8 mouse cellular contexts compared by ENCODE assay signal in the genomic region with DNA sequence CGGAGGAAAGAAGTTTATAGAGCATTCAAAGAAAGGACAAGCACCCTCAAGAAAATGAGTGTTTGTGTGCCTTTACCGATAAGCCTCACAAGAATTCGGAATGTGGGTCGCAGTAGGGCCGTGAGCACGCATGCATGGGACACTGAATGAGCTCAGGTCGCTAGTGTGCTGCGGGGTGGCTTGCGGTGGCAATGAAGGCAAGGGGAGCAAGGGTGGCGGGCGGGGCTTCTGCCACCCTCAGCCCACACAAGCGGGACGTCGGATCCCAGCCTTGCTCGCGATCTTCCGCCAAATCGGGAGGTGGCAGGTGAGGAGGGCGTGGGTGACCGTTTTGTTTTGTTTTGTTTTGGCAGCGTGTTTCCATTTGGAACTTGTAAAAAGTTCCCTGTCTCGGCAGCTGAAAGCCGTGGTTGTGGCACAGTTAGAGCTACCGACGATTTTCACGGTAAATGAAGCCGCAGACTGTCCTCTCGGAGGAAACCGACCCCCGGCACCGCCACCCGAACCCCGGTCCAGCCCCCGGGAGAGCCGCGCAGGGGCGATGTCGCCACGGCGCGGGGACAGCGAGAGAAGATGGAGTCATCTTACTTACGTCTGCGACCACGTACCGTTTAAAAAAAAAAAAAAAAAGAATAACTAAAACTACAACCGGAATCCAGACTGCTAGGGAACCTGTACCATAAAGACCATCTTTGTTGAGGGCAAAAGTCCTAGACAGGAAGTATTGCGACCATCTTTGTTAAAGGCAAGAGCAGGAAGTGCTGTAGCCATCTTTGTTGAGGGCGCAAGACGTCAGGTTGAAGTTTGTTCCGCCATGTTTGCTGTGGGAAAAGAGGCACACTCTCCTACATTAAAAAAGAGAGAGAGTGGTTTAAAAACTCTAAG. TPM values are rescaled to one million over a fixed set of nuclear protein-coding genes. Genes with fewer than 3 reads are reported as not detected.
A peak's percentile ranks its signal among the peaks of the same experiment; 100 is the strongest.
DNase-seq lines count a peak whose midpoint lies in the region; ATAC-seq and TF ChIP-seq lines count a peak whose summit lies in the region.

A gene (minus strand): TSS at position 741 of the 885 bp plus-strand sequence.

- peak within 1 kb of the TSS; percentile 95 for H3K27ac ChIP-seq in heart, embryonic 11.5 days (ENCODE audit: low read depth, low read length)
- peak within 1 kb of the TSS; percentile 94 for H3K27ac ChIP-seq in kidney, embryonic 16.5 days (ENCODE audit: low read length)
- H3K27ac ChIP-seq in liver, adult 2 months (replicated peaks; ENCODE audit: insufficient read depth, low read depth, low read length), result peak within 1 kb of the TSS; percentile 92
- H3K27ac ChIP-seq in stomach, embryonic 14.5 days (ENCODE audit: low read length), result peak within 1 kb of the TSS; percentile 94

- peak; percentile 82 for ATAC-seq in heart, embryonic 11.5 days (replicated peaks; ENCODE audit: insufficient number of reproducible peaks, low FRiP score, low TSS enrichment)
- ATAC-seq in kidney, embryonic 16.5 days (ENCODE audit: low FRiP score, low TSS enrichment), result peak; percentile 88
- peak; percentile 90 for ATAC-seq in stomach, embryonic 14.5 days (ENCODE audit: insufficient number of reproducible peaks, insufficient read depth, low FRiP score, low read depth)

- peak within 1 kb of the TSS; percentile 95 for H3K9ac ChIP-seq in heart, embryonic 11.5 days (ENCODE audit: low read depth, low read length)
- H3K9ac ChIP-seq in kidney, embryonic 16.5 days (replicated peaks; ENCODE audit: low read length), result peak within 1 kb of the TSS; percentile 88
- H3K9ac ChIP-seq in liver, adult 2 months (ENCODE audit: low read depth, low read length), result peak within 1 kb of the TSS; percentile 89
- peak within 1 kb of the TSS; percentile 66 for H3K9ac ChIP-seq in stomach, embryonic 14.5 days (replicated peaks; ENCODE audit: low read depth, low read length)

- peak; percentile 99 for DNase-seq in brain, embryonic 14.5 days (ENCODE audit: low read depth)
- DNase-seq in liver, adult 2 months (ENCODE audit: extremely low read depth, low read depth, low spot score), result peak; percentile 92
- peak; percentile 96 for DNase-seq in naive thymus-derived CD4-positive, alpha-beta T cell, adult 2 months (ENCODE audit: low read depth)

- TF ChIP-seq CTCF in C2C12 (IDR thresholded peaks at IDR 0.05; ENCODE audit: control insufficient read depth, insufficient read depth, insufficient read length), result no peak
- TF ChIP-seq CTCF in brain, embryonic 14.5 days (IDR thresholded peaks at IDR 0.05; ENCODE audit: borderline replicate concordance, extremely low read depth, insufficient read depth, insufficient read length), result no peak
- no peak for TF ChIP-seq CTCF in liver, adult 2 months (IDR thresholded peaks at IDR 0.05; ENCODE audit: low read depth, low read length)

- peak within 1 kb of the TSS; percentile 72 for H3K4me2 ChIP-seq in heart, embryonic 11.5 days
- H3K4me2 ChIP-seq in kidney, embryonic 16.5 days (replicated peaks; ENCODE audit: low read depth, low read length), result peak within 1 kb of the TSS; percentile 79
- H3K4me2 ChIP-seq in stomach, embryonic 14.5 days (replicated peaks; ENCODE audit: low read depth, low read length), result peak within 1 kb of the TSS; percentile 68

- H3K9me3 ChIP-seq in erythroblast, embryonic 14.5 days (ENCODE audit: control insufficient read depth, low read length), result no peaks in the 10 kb centered on the region
- no peaks in the 10 kb centered on the region for H3K9me3 ChIP-seq in heart, embryonic 11.5 days (replicated peaks; ENCODE audit: control insufficient read depth, low read length)
- H3K9me3 ChIP-seq in kidney, embryonic 16.5 days (ENCODE audit: low read length), result no peaks in the 10 kb centered on the region
- no peaks in the 10 kb centered on the region for H3K9me3 ChIP-seq in stomach, embryonic 14.5 days (ENCODE audit: control insufficient read depth, low read depth, low read length)

- H3K4me3 ChIP-seq in C2C12 (ENCODE audit: insufficient read depth, poor library complexity, severe bottlenecking), result peak within 1 kb of the TSS; percentile 66
- peak within 1 kb of the TSS; percentile 77 for H3K4me3 ChIP-seq in erythroblast, embryonic 14.5 days (replicated peaks)
- H3K4me3 ChIP-seq in heart, embryonic 11.5 days (ENCODE audit: low read depth, low read length), result peak within 1 kb of the TSS; percentile 75
- H3K4me3 ChIP-seq in kidney, embryonic 16.5 days (ENCODE audit: low read length), result peak within 1 kb of the TSS; percentile 70
- H3K4me3 ChIP-seq in liver, adult 2 months (ENCODE audit: insufficient read depth, low read depth, low read length), result peak within 1 kb of the TSS; percentile 71
- peak within 1 kb of the TSS; percentile 60 for H3K4me3 ChIP-seq in stomach, embryonic 14.5 days (ENCODE audit: low read depth, low read length)

- H3K79me3 ChIP-seq in C2C12 (ENCODE audit: low read depth), result no peaks in the 10 kb centered on the region

- no peaks in the 10 kb centered on the region for H3K79me2 ChIP-seq in C2C12 (ENCODE audit: control insufficient read depth, insufficient read depth)
- peaks cover 3% of the 10 kb centered on the region; the same call in 1 of the 2 replicates for H3K79me2 ChIP-seq in liver, adult 2 months (ENCODE audit: control insufficient read depth, insufficient read depth, low read length)

- WGBS in heart, embryonic 11.5 days (ENCODE audit: insufficient replicate concordance), result under 1% methylated on average over 51 of the region's 51 CpGs
- WGBS in kidney, embryonic 16.5 days, result under 1% methylated on average over 51 of the region's 51 CpGs
- WGBS in liver, adult 2 months, result under 1% methylated on average over 51 of the region's 51 CpGs
- under 1% methylated on average over 51 of the region's 51 CpGs for WGBS in stomach, embryonic 14.5 days

- no peaks in the 10 kb centered on the region for H3K36me3 ChIP-seq in C2C12 (ENCODE audit: control insufficient read depth, insufficient read depth)
- H3K36me3 ChIP-seq in erythroblast, embryonic 14.5 days (ENCODE audit: control insufficient read depth), result no peaks in the 10 kb centered on the region
- H3K36me3 ChIP-seq in heart, embryonic 11.5 days (ENCODE audit: control insufficient read depth, insufficient read depth, low read length), result no peaks in the 10 kb centered on the region
- H3K36me3 ChIP-seq in kidney, embryonic 16.5 days (ENCODE audit: insufficient read depth, low read length), result no peaks in the 10 kb centered on the region
- no peaks in the 10 kb centered on the region for H3K36me3 ChIP-seq in liver, adult 2 months (ENCODE audit: control insufficient read depth, insufficient read depth, low read length)
- no peaks in the 10 kb centered on the region for H3K36me3 ChIP-seq in stomach, embryonic 14.5 days (ENCODE audit: control insufficient read depth, insufficient read depth, low read length)

- peak within 1 kb of the TSS; percentile 85 for H3ac ChIP-seq in C2C12 (ENCODE audit: control insufficient read depth, insufficient read length, low read depth)

- peak; percentile 31; the same call in 1 of the 2 replicates for TF ChIP-seq POLR2A in brain, embryonic 14.5 days (IDR thresholded peaks at IDR 0.05; ENCODE audit: borderline replicate concordance, extremely low read depth, insufficient read depth, insufficient read length, poor library complexity, severe bottlenecking)
- TF ChIP-seq POLR2A in liver, adult 2 months (IDR thresholded peaks at IDR 0.05; ENCODE audit: extremely low read depth, insufficient read depth, low read length), result peak; percentile 48; the same call in 1 of the 2 replicates

- H3K4me1 ChIP-seq in erythroblast, embryonic 14.5 days (ENCODE audit: control insufficient read depth), result peaks cover 19% of the 10 kb centered on the region
- H3K4me1 ChIP-seq in heart, embryonic 11.5 days (ENCODE audit: control insufficient read depth, insufficient read depth, low read length), result peaks cover 7% of the 10 kb centered on the region
- H3K4me1 ChIP-seq in kidney, embryonic 16.5 days (ENCODE audit: insufficient read depth, low read length), result peaks cover 11% of the 10 kb centered on the region
- H3K4me1 ChIP-seq in liver, adult 2 months (ENCODE audit: control insufficient read depth, insufficient read depth, low read length), result peaks cover 17% of the 10 kb centered on the region
- H3K4me1 ChIP-seq in stomach, embryonic 14.5 days (ENCODE audit: control insufficient read depth, insufficient read depth, low read length), result 0 out of 2 replicates have a peak, but pooled peaks cover 9% of the 10 kb centered on the region

- no peaks in the 10 kb centered on the region for H3K27me3 ChIP-seq in C2C12 (ENCODE audit: control insufficient read depth, insufficient read depth, insufficient read length)
- no peaks in the 10 kb centered on the region for H3K27me3 ChIP-seq in erythroblast, embryonic 14.5 days (ENCODE audit: control insufficient read depth)
- H3K27me3 ChIP-seq in heart, embryonic 11.5 days (ENCODE audit: control insufficient read depth, insufficient read depth, low read length), result no peaks in the 10 kb centered on the region
- H3K27me3 ChIP-seq in kidney, embryonic 16.5 days (ENCODE audit: insufficient read depth, low read length), result no peaks in the 10 kb centered on the region
- H3K27me3 ChIP-seq in liver, adult 2 months (ENCODE audit: control insufficient read depth, insufficient read depth, low read length), result no peaks in the 10 kb centered on the region
- no peaks in the 10 kb centered on the region for H3K27me3 ChIP-seq in stomach, embryonic 14.5 days (ENCODE audit: control insufficient read depth, insufficient read depth, low read length)

TF ChIP-seq in C2C12, 6 proteins besides CTCF, POLR2A, EP300 and RAD21:
- no peak for TF ChIP-seq CEBPB (IDR thresholded peaks at IDR 0.05; ENCODE audit: low read depth)
- no peak for TF ChIP-seq MAX (IDR thresholded peaks at IDR 0.05)
- no peak for TF ChIP-seq MYOD1 (IDR thresholded peaks at IDR 0.05; ENCODE audit: control insufficient read depth, insufficient read length, low read depth)
- no peak for TF ChIP-seq USF1 (IDR thresholded peaks at IDR 0.05; ENCODE audit: low read depth)
- TF ChIP-seq MYOG (IDR thresholded peaks at IDR 0.05; ENCODE audit: control insufficient read depth, extremely low read depth, insufficient read length), result no peak
- no peak for TF ChIP-seq FOSL1 (IDR thresholded peaks at IDR 0.05; ENCODE audit: insufficient read depth, low read length, poor library complexity, severe bottlenecking)

RNA-seq across cellular contexts. Expression of the gene that starts here (rescaled TPM):
- polyA plus RNA-seq in C2C12 (2012; fragmentation: generic; extraction: Trizol), result 4.5 TPM
- 10.1 and 10.8 TPM in 2 replicates for polyA plus RNA-seq in brain, embryonic 14.5 days (2012; rRNA removed)
- polyA plus RNA-seq in erythroblast, embryonic 14.5 days (2012), result 0.72 and 0.78 TPM in 2 replicates
- polyA plus RNA-seq in heart, embryonic 11.5 days (2014; fragmentation: Nextera tagmentation; extraction: Ambion mirVana), result 10.6 and 11.7 TPM in 2 replicates
- 9.2 and 10.4 TPM in 2 replicates for polyA plus RNA-seq in kidney, embryonic 16.5 days (2015; fragmentation: Nextera tagmentation; extraction: Ambion mirVana)
- 8.9 and 10.6 TPM in 2 replicates for total RNA-seq in liver, adult 2 months (2014; rRNA removed)
- polyA plus RNA-seq in liver, adult 2 months (2012; rRNA removed), result 24.7 and 34.7 TPM in 2 replicates
- 13.0 and 15.4 TPM in 2 replicates for polyA plus RNA-seq in stomach, embryonic 14.5 days (2014; fragmentation: Nextera tagmentation; extraction: Ambion mirVana)

Comparison
In these comparisons a context has a peak if more than half of its experiments do, and no peak if none do; other contexts are left out.
1. Peak in every context shown above with its lines: DNase-seq, ATAC-seq, H3K4me3 ChIP-seq and H3K27ac ChIP-seq.